Mouse (Mus musculus): ENCODE data around the gene Pigc. TPM values are rescaled to one million over a fixed set of nuclear protein-coding genes. Genes with fewer than 3 reads are reported as not detected.

Gene Pigc
- polyA plus RNA-seq (2021), result 25.7 TPM

GRCm38 (mm10) chr1:161968589-161969407, at the start of gene Pigc:
Gene Pigc, plus strand, starts transcription at chr1:161969186.
- ATAC-seq, result peak; percentile 97
- peak; percentile 64 for DNase-seq (ENCODE audit: low read depth, low spot score)
- CTCF ChIA-PET, result interaction anchor here (0.7 to 1.4 kb wide), 6 partner anchors 9 to 94 kb away, joined by 3 to 4 read pairs (median 3); partner anchors contain the start of genes 4930558K02Rik and Suco
- in situ Hi-C loops (cut with MboI; ENCODE audit: low pct_unique_long_range_greater_than_20kb), result loop anchor here (25.0 kb wide), 1 partner anchor 694 kb away; the partner anchor contains the start of gene Myocos
- POLR2A ChIA-PET, result interaction anchor here (1.0 kb wide), 1 partner anchor 342 kb away, joined by 3 read pairs; no protein-coding TSS in a partner anchor
- no peaks in the 10 kb centered on the region for H3K27me3 ChIP-seq
- peak; percentile 96 for TF ChIP-seq CTCF (IDR thresholded peaks at IDR 0.05)

- CTCF ChIA-PET, result interaction anchor here (0.9 to 1.0 kb wide), 2 partner anchors 13 to 35 kb away, joined by 3 read pairs; no protein-coding TSS in a partner anchor
- ATAC-seq (no peak), DNase-seq (ENCODE audit: low read depth, low spot score) (no peak)
- H3K27me3 ChIP-seq, result no peaks in the 10 kb centered on the region
- in situ Hi-C loops (cut with MboI; ENCODE audit: low pct_unique_long_range_greater_than_20kb), result no loop called here
- POLR2A ChIA-PET, result interaction anchor here (0.9 kb wide), 1 partner anchor 42 kb away, joined by 4 read pairs; no protein-coding TSS in a partner anchor
- TF ChIP-seq CTCF (IDR thresholded peaks at IDR 0.05), result no peak
Measured at GRCm38 (mm10) chr1:161919594-161919993, 49.4 kb upstream of the Pigc start.

- ATAC-seq, result no peak
- ChIA-PET POLR2A (interaction anchor here (0.9 kb wide), 1 partner anchor 43 kb away, joined by 4 read pairs; no protein-coding TSS in a partner anchor), CTCF (interaction anchor here (0.6 to 1.4 kb wide), 4 partner anchors 12 to 39 kb away, joined by 3 read pairs; no protein-coding TSS in a partner anchor)
- no peak for TF ChIP-seq CTCF (IDR thresholded peaks at IDR 0.05)
- H3K27me3 ChIP-seq, result no peaks in the 10 kb centered on the region
- in situ Hi-C loops (cut with MboI; ENCODE audit: low pct_unique_long_range_greater_than_20kb), result no loop called here
- DNase-seq (ENCODE audit: low read depth, low spot score), result no peak
Measured at GRCm38 (mm10) chr1:161920475-161921454, 48.2 kb upstream of the Pigc start.

- CTCF ChIA-PET, result interaction anchor here (1.4 kb wide), 1 partner anchor 30 kb away, joined by 3 read pairs; no protein-coding TSS in a partner anchor
- no peaks in the 10 kb centered on the region for H3K27me3 ChIP-seq
- POLR2A ChIA-PET, result no interaction called here
- ATAC-seq (no peak), DNase-seq (ENCODE audit: low read depth, low spot score) (no peak)
- in situ Hi-C loops (cut with MboI; ENCODE audit: low pct_unique_long_range_greater_than_20kb), result no loop called here
- no peak for TF ChIP-seq CTCF (IDR thresholded peaks at IDR 0.05)
Measured at GRCm38 (mm10) chr1:161921928-161922327, 47.1 kb upstream of the Pigc start.

GRCm38 (mm10) chr1:161924321-161924720, 44.7 kb upstream of the Pigc start:
- CTCF ChIA-PET, result interaction anchor here (1.0 kb wide), 1 partner anchor 8 kb away, joined by 3 read pairs; no protein-coding TSS in a partner anchor
- TF ChIP-seq CTCF (IDR thresholded peaks at IDR 0.05), result no peak

GRCm38 (mm10) chr1:161925281-161925805, 43.6 kb upstream of the Pigc start:
- TF ChIP-seq CTCF (IDR thresholded peaks at IDR 0.05), result no peak
- in situ Hi-C loops (cut with MboI; ENCODE audit: low pct_unique_long_range_greater_than_20kb), result no loop called here
- CTCF ChIA-PET, result interaction anchor here (1.0 to 1.2 kb wide), 2 partner anchors 9 to 16 kb away, joined by 3 to 5 read pairs; no protein-coding TSS in a partner anchor
- H3K27me3 ChIP-seq, result no peaks in the 10 kb centered on the region
- ATAC-seq, result no peak
- POLR2A ChIA-PET, result interaction anchor here (0.7 to 0.8 kb wide), 2 partner anchors 16 to 48 kb away, joined by 3 to 4 read pairs; no protein-coding TSS in a partner anchor
- DNase-seq (ENCODE audit: low read depth, low spot score), result no peak

More at GRCm38 (mm10) chr1:161924321-161924720, 44.7 kb upstream of the Pigc start:
- in situ Hi-C loops (cut with MboI; ENCODE audit: low pct_unique_long_range_greater_than_20kb), result no loop called here
- H3K27me3 ChIP-seq, result no peaks in the 10 kb centered on the region
- no peak for DNase-seq (ENCODE audit: low read depth, low spot score)
- ATAC-seq, result no peak
- POLR2A ChIA-PET, result interaction anchor here (0.6 to 1.1 kb wide), 3 partner anchors 7 to 850 kb away, joined by 3 read pairs; no protein-coding TSS in a partner anchor

- POLR2A ChIA-PET, result interaction anchor here (0.6 kb wide), 1 partner anchor 12 kb away, joined by 3 read pairs; no protein-coding TSS in a partner anchor
- in situ Hi-C loops (cut with MboI; ENCODE audit: low pct_unique_long_range_greater_than_20kb), result no loop called here
- TF ChIP-seq CTCF (IDR thresholded peaks at IDR 0.05), result no peak
Measured at GRCm38 (mm10) chr1:161927976-161928375, 41.0 kb upstream of the Pigc start.

GRCm38 (mm10) chr1:161931313-161931712, 37.7 kb upstream of the Pigc start:
- ChIA-PET CTCF (interaction anchor here (1.3 to 1.6 kb wide), 2 partner anchors 29 to 32 kb away, joined by 3 read pairs; no protein-coding TSS in a partner anchor), POLR2A (interaction anchor here (0.9 kb wide), 1 partner anchor 7 kb away, joined by 3 read pairs; no protein-coding TSS in a partner anchor)
- H3K27me3 ChIP-seq, result no peaks in the 10 kb centered on the region
- in situ Hi-C loops (cut with MboI; ENCODE audit: low pct_unique_long_range_greater_than_20kb), result no loop called here
- DNase-seq (ENCODE audit: low read depth, low spot score), result no peak
- no peak for ATAC-seq
- TF ChIP-seq CTCF (IDR thresholded peaks at IDR 0.05), result no peak

More at GRCm38 (mm10) chr1:161927976-161928375, 41.0 kb upstream of the Pigc start:
- CTCF ChIA-PET, result no interaction called here
- no peak for DNase-seq (ENCODE audit: low read depth, low spot score)
- H3K27me3 ChIP-seq, result no peaks in the 10 kb centered on the region
- ATAC-seq, result no peak

- no peak for ATAC-seq
- in situ Hi-C loops (cut with MboI; ENCODE audit: low pct_unique_long_range_greater_than_20kb), result no loop called here
- ChIA-PET CTCF (interaction anchor here (1.3 to 1.6 kb wide), 4 partner anchors 11 to 31 kb away, joined by 3 to 5 read pairs (median 3); no protein-coding TSS in a partner anchor), POLR2A (interaction anchor here (0.9 kb wide), 1 partner anchor 8 kb away, joined by 3 read pairs; no protein-coding TSS in a partner anchor)
- TF ChIP-seq CTCF (IDR thresholded peaks at IDR 0.05), result no peak
- H3K27me3 ChIP-seq, result no peaks in the 10 kb centered on the region
- DNase-seq (ENCODE audit: low read depth, low spot score), result no peak
Measured at GRCm38 (mm10) chr1:161931817-161932216, 37.2 kb upstream of the Pigc start.

All from Patski (cell line).